Comparison of ENCODE assay signal across 11 mouse cellular contexts in the genomic region with DNA sequence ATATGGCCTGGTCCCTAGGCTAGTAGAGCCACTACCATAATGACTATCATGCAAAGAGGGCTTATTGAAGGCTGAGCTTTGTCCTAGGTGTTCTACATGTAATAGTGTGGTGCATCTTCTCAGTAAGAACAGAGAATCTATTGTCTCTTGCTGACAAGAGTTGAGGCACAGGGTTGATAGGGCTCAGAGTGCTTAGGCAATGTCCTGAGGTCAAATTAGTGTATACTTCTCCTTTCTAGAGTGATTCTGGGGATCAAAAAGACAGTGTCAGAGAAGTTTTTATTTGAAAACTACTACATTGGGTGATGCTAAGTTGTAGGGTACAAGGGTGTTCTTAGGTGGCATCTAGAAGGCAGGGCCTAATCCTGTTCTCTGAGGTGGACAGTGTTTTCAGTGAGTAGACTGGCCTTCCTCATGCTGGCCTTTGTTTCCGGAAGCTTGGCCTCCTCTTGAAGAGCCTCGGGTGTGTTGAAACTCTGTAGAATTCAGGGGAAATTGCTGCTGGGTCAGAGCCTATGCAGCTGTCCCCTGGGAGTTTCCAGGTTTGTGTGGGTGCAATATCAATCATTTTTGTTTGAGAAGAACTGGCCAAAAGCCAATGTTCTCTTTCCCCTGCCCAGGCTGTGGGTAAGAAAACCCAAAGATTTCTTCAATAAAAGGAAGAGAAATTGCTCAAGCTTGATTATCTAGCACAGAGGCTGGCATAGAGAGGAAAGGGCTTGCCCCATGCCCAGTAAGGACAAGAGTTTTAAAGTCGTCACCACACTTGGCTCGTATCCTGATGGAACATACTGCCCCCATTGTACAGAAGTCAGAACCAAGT.
DNase-seq lines count a peak whose midpoint lies in the region; ATAC-seq and TF ChIP-seq lines count a peak whose summit lies in the region.
"Had no signal": no experiment of that assay in that cellular context is flagged by ENCODE, and none has a peak within 500 bp of the region (broad histone marks: within the 10 kb centered on the region; RNA-seq: fewer than 3 reads in every experiment).

No protein-coding gene starts in this region.

- H3K4me3 ChIP-seq in kidney, adult 2 months (ENCODE audit: insufficient read depth, low read depth, low read length) = no peak overlapping the region
- no peak overlapping the region for H3K4me3 ChIP-seq in bone marrow, adult 2 months (replicated peaks; ENCODE audit: control insufficient read depth, low read depth, low read length)
- H3K4me3 ChIP-seq in macrophage (ENCODE audit: inconsistent target) = no peak overlapping the region
- H3K4me3 ChIP-seq: embryonic facial prominence, embryonic 10.5 days had no signal

- no peak overlapping the region for H3K27ac ChIP-seq in kidney, adult 2 months (ENCODE audit: insufficient read depth, low read depth, low read length)
- H3K27ac ChIP-seq in bone marrow, adult 2 months (ENCODE audit: control insufficient read depth, insufficient read depth, low read depth, low read length, poor library complexity) = peak overlapping the region; percentile 76
- peak overlapping the region; percentile 81 for H3K27ac ChIP-seq in macrophage
- H3K27ac ChIP-seq: embryonic facial prominence, embryonic 10.5 days had no signal

- no peak for ATAC-seq in erythroid progenitor cell, adult 5-6 weeks (replicated peaks; ENCODE audit: low FRiP score, poor library complexity, severe bottlenecking)

- H3K4me1 ChIP-seq in kidney, adult 2 months (ENCODE audit: control insufficient read depth, insufficient read depth, low read length) = no peaks in the 10 kb centered on the region
- peaks cover 4% of the 10 kb centered on the region for H3K4me1 ChIP-seq in bone marrow, adult 2 months (ENCODE audit: control insufficient read depth, insufficient read depth, low read length)
- H3K4me1 ChIP-seq: embryonic facial prominence, embryonic 10.5 days had no signal

- no peak for TF ChIP-seq CTCF in kidney, adult 2 months (conservative IDR thresholded peaks at IDR 0.05; ENCODE audit: insufficient read depth, insufficient read length, low read depth, low read length)
- no peak for TF ChIP-seq CTCF in bone marrow, adult 2 months (IDR thresholded peaks at IDR 0.05; ENCODE audit: control insufficient read depth, insufficient read depth, low read length)

- intact Hi-C loops in left cerebral cortex, postnatal 4 days (cut with DNase I) = no loop called here

- H3K79me2 ChIP-seq in macrophage (ENCODE audit: inconsistent target) = no peaks in the 10 kb centered on the region

- peak; percentile 24 for DNase-seq in kidney, adult 2 months
- no peak for DNase-seq in kidney, postnatal 36 days
- DNase-seq in B cell, adult 2 months = peak; percentile 23 to 34
- DNase-seq in left cerebral cortex, postnatal 4 days = no peak
- no peak for DNase-seq in spleen, postnatal 10 days (ENCODE audit: low spot score in 2 of 2)
- DNase-seq: kidney, postnatal 25 days; right cerebral cortex, postnatal 4 days had no signal

- no peaks in the 10 kb centered on the region for H3K27me3 ChIP-seq in kidney, adult 2 months (replicated peaks; ENCODE audit: control insufficient read depth, insufficient read depth, low read length)

- 67% methylated on average over 4 of the region's 4 CpGs for WGBS in kidney, adult 2 months
- 11% methylated on average over 4 of the region's 4 CpGs for WGBS in bone marrow, adult 2 months
- WGBS in macrophage (ENCODE audit: missing documents) = 7% methylated on average over 4 of the region's 4 CpGs

- no peaks in the 10 kb centered on the region for H3K36me3 ChIP-seq in kidney, adult 2 months (ENCODE audit: control insufficient read depth, insufficient read depth, low read length)
- H3K36me3 ChIP-seq in macrophage (ENCODE audit: inconsistent target) = no peaks in the 10 kb centered on the region
- H3K36me3 ChIP-seq: embryonic facial prominence, embryonic 10.5 days had no signal

- no peak for TF ChIP-seq POLR2A in kidney, adult 2 months (IDR thresholded peaks at IDR 0.05; ENCODE audit: low read depth, low read length)
- TF ChIP-seq POLR2A in bone marrow, adult 2 months (IDR thresholded peaks at IDR 0.05; ENCODE audit: borderline replicate concordance, control insufficient read depth, low read depth, low read length) = no peak

Comparison
In these comparisons a context has a peak if more than half of its experiments do, and no peak if none do; other contexts are left out.
1. DNase-seq: peak in kidney, adult 2 months (single experiment) and B cell, adult 2 months (2 of 2); none in kidney, postnatal 36 days (0 of 2), left cerebral cortex, postnatal 4 days (single experiment) and spleen, postnatal 10 days (0 of 2).